Mouse (Mus musculus): ENCODE measurements at regions not wholly inside any gene's neighbourhood (a gene's known extent, or its start where the extent isn't known, plus 50 kb on each side); places are given as distances from the start of the nearest gene placed in this dataset.
"Not testable (repeated sequence)": the region's sequence is repeated elsewhere in the genome, so short reads cannot be mapped to it uniquely, and the experiment has no call there.

DNA sequence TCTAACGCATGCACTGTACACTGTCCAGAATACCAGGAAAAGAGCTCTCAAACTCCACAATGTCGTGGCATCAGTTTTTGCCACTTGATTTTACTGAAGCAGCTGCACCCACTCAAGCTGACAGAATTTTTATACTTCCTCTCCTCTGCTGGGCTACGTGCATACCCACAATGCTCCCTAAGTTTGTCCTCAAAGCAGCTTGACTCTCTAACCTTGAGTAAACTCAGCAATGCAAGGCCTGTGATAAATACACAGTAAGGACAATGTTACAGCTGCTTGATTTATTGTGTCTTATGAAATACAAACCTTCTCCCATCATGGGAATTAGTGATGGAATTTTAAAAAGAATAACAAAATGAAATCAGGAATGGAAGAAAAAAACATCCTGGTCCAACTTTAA is 129.7 kb downstream of the Trmt11 start:
- no peak for DNase-seq (ENCODE audit: extremely low spot score)

DNA sequence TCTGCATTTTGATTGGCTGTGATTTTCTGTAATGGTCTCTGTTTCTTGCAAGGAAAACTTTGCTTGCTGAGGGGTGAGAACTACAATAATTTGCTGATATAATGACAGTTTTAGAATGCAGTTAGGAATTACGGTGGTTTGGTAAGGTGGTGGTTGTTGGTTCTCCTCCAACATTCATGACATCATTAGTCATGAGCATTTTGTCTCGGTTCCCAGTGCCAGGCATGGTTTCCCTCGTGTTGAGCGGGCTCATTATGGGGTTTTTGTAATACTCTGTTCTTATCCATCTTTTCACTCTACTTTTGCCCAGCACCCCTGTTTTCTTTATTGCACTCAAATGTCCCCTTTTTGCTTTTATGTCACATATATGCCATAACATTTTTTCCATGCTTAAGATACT is 149.9 kb downstream of the Trmt11 start:
- no peak for DNase-seq (ENCODE audit: extremely low spot score)

DNA sequence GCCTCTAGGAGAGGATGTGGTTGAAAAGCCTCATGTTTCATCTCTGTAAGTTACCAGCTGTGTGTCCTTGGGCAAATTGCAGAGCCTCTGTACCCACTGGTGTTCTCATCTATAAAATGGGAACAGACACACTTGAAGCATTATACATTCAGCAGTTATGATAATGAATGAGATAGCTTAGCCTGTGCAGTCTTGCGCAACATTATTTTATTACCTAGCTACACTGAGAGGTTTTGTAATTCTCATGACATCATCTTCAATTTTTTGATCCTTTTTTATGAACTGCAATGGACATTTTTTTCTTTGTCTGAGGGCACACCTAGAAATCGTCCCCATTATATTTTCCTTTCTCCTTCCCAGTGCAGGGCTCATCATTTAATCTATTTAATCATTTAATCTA is 153.5 kb downstream of the Trmt11 start:
- DNase-seq (ENCODE audit: extremely low spot score) = no peak

DNA sequence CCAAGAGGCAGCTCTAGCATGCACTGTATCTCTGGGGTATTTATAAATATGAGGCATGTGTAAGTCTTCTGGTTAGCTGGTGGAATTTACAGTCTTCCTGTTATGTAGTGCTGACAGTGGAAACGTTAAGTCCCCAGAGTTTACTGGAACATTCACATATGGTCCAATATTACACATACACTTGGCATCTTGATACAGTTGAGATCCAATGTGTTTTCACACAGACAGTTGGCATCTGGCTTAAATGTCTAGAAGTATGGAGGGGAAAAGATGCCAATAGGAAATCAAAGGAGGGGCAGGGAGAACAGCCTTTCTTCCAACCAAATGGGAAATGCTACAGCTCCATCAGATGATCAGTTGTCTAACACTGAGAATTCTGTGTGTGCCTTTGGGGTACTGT is 154.0 kb downstream of the Trmt11 start:
- DNase-seq (ENCODE audit: extremely low spot score) = no peak

DNA sequence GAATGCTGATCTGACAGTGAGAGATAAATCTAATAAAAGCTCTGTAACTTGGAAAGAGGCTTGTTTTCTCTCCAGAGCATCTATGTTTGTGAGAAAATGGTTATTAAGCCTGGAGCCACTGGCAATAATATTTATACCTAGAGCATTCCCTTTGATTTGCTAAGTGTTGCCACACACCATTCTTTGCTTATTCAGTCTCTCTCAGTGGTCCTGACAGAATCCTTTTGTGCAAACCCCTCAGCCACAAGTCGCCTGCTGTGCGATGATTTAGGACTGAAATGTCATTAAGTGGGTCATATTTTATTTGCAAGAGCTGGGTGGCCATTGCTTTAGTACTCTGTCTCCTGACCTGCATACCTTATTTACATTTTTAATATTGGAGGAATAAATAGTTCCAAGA is 160.7 kb downstream of the Trmt11 start:
- peak; percentile 14 for DNase-seq (ENCODE audit: extremely low spot score)

DNA sequence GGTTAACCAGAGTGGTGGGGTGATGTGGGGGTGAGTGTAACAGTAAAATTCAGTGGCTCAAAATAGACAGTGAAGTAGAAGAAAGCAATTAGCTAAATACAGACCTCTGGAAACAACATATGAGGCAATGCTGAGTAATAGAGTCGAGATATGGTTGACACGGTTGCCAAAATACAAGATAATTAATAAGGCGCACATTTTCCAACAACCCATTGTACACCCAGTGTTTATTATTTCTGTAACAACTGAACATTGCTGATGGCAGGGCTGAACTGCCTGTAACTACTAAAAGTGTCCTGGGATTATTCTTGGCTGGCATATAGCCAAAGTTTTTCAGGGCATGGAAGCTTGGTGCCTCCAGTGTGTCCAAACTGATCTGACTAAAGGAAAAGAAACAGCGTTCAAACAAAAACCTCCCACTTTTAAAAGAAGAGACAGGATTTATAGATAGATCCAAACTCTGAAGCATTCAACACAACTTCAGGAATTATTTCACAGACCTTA is 174.1 kb downstream of the Trmt11 start:
- DNase-seq (ENCODE audit: extremely low spot score) = no peak

DNA sequence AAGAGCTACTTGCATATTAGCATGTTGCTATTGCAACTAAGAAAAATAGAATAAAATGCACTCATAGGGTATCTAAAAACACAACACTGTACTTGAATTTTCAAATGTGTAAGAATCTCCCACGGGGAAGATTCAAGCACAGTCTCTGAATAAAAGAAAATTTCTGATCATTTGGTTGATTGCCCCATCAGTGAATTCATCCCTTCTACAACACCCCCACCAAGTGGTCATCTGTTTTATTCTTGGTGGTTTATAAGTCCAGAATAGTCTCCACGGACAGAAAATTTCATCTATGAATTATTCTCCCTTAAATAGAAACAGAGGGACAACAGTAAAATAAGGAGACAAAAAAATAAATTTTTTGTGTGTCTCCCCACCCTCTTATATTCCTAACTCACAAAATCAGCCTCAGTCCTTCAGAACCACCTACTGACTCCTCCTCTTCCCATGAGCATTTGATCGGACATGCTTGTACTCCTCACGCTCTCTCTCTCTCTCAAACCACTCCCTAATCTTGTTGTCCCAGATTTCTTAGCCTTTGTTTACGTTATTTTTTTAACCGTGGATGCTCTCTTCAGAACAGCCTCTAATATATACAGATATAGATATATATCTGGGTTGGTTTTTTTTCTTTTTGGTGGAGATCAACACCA is 181.0 kb downstream of the Trmt11 start:
- peak; percentile 32 for DNase-seq (ENCODE audit: extremely low spot score)

DNA sequence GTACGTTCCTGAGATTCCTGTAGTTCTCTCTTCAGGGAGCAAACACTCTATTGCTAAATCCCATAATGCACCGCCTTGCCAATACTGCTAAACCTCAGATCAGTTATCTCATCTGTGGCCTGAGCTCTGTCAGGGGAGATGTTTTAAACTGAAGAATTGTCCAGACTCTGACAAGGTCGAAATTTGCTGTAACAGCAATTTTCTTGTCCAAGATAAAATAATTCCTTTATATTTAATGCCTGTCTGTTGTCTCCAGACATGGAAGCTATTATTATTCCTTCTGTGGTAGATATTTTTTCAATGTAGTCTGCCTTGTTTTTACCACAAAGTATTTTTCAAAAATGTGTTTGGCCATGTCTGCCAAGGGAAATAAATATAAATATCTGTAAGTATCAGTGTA is 184.2 kb downstream of the Trmt11 start:
- no peak for DNase-seq (ENCODE audit: extremely low spot score)

DNA sequence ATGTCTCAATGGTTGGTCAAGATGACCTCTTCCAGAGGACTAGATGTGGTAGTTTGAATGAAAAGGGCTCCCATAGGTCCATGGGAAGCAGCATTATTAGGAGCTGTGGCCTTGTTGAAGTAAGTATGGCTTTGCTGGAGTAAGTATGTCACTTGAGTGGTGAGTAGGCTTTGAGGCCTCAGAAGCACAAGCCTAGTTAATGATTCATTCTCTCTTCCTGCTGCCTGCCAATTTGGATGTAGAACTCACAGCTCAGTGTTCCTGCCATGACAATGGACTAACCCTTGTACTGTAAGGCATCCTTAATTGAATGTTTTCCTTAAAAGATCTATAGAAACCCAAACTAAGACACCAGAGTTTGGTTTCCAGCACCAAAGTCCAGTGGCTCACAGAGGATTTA is 188.8 kb downstream of the Trmt11 start:
- no peak for DNase-seq (ENCODE audit: extremely low spot score)

DNA sequence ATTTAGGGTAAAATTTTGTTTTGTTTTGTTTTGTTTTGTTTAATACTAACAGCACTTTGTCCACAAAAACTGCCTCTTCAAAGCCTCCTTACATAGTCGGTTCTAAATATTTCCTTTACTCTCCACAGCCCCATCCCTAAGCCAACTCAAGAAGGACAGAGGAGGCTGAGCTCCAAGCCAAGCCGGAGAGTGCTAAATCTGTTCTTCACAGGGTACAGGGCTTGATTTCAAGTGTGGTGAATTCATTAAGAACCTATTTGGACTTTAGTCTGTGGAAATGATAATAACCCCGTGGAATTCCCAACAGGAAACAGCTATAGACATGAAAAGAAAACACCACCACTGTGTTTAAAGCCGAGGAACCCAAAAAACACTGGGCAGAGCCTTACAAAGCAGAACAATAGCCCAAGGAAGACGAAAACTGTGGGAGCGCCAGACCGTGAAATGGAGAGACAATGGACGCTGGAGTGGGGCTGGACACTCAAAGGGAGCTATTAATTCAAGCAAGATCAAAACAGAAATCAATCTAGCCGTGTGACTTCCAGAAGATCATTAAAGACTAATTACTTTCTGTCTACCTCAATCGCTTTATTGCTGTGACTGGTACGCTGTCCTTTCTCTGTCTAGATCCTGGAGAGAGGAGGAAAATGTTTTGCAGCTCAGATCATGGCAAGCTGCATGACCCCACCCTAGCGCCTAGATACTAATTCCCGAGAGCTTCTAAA is 194.7 kb downstream of the Trmt11 start:
- peak; percentile 76 for DNase-seq (ENCODE audit: extremely low spot score)

DNA sequence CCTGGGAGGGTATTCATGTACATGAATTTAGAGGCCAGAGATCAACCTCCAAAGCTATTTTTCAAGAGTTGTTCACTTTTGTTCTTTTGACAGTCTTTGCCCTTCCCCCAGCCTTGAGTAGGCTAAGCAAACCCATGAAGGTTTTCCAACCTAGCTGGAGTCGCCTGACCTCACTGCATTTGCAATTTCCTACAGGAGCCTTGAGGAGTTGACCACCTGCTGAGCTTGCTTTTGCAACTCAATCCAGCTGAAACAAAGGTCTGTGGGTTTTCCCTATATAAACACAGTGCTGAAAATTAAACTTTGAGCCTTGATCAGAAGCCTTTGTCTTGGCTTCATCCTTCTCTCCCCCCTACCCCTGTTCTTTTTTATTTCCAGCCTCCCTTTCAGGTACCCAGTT is 170.2 kb upstream of the Cenpw start:
- DNase-seq (ENCODE audit: extremely low spot score) = no peak

DNA sequence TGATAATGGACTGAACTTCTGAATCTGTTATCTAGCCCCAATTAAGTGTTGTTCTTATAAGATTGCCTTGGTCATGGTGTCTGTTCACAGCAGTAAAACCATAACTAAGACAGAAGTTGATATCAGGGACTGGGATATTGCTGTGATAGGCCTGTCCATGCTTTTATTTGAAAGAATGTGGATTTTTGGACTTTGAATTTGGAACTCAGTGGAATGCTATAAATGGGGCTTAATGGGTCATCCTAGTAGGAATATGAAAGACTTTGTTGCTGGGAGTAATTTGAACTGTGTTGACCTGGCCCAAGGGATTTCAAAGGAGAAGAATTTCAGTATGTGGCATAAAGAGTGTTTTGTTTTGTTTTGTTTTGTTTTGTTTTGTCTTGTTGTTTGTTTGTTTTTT is 160.5 kb upstream of the Cenpw start:
- not testable (repeated sequence) for DNase-seq (ENCODE audit: extremely low spot score)

DNA sequence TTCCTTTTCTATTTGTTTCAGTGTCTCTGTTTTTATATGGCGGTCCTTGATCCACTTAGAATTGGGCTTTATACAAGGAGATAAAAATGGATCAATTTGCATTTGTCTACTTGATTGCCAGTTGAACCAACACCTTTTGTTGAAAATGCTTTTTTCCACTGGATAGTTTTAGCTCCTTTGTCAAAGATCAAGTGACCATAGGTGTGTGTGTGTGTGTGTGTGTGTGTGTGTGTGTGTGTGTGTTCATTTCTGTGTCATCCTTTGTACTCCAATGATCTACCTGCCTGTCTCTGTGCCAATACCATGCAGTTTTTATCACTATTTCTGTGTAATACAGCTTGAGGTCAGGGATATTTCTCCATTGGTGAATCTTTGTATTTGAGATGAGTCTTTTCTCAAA is 158.7 kb upstream of the Cenpw start:
- DNase-seq (ENCODE audit: extremely low spot score) = no peak

DNA sequence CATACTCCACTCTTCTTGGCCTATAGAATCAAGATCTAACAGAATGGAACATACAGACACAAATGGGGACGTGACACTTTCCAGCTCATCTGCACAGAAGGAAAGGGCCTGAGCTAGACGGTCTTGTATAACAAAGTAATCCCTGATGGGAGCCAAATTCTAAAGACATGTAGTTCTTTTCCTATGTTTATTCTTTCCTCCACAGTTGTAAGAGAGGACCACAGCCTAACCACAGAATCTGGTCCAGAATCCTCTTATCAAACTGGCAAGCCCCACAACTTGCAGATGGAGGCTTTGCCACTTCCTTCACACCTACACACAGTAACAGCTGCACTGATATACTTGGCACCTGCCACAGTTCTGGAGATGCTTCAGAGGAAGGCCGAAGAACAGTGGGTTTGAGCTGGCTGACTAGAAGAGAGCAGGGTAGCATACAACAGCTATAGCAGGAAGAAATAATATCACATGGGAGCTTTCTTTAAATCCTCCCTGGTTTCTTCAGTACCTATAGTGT is 142.7 kb upstream of the Cenpw start:
- no peak for DNase-seq (ENCODE audit: extremely low spot score)

DNA sequence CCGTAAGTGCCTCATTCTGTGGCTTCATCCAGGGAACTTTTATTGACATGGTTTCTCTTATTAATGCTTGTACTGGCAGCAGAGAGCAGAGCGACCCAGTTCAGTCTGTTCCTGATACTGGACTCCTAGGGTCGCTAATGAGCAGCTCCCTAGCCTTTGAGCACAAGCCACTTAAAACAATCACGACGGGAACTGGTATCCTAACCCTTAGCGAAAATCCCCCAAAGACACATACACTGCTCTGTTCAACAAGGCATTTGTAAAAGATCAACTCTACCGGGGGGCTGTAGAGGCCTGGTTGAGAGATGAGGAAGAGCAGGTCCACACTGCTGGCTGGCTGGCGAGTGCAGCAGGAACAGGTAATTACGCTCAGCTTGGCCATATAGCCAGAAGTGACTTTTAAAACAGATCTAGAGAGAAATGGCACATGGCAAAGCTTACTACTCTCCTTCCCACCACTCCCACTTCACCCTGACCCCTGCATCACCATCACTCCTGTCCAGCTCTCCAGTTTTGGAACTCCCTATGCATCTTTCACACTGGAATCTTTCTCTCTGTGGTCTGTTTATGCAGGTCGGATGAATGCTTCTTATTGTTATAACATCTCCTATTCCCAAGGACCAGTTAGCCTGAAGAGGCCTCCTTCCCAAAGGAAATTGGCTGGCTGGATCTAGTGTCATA is 128.1 kb upstream of the Cenpw start:
- peak; percentile 35 for DNase-seq (ENCODE audit: extremely low spot score)

DNA sequence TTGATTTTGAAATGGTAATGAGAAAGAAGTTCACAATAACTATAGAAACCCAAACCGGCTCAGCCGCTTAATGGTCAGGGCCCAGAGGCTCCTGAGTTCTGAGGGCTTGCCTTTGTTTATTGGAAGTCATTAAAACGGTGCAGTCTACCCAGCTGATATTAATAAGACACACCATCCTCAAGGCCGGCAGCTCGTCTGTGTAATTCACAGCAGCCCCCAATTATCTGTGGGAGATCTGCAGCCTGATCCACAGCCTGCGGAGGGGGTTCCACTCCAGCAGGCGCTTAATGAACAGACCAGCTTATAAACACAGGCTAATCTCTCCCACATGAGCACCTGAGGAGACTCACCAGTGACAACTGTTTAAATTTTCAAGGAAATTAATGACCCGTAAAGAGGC is 127.5 kb upstream of the Cenpw start:
- DNase-seq (ENCODE audit: extremely low spot score) = peak; percentile 20

DNA sequence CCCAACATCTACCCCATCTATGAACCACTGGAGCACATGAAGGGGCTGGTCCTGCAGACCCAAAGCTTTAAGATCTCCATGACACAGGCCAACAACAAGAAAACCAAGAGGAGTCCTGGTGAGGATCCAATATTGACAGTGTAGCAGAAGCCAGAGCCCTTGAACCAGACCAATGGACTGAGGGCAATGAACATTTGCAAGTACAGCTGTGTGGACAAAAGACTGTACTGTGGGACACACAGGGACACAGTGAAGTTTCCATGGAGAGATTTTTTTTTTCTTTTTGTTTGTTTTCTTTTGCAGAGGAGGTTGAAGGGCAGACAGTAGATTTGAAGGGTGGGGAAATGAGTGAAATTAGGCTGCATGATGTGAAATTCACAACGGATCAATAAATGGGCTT is 126.5 kb upstream of the Cenpw start:
- no peak for DNase-seq (ENCODE audit: extremely low spot score)

DNA sequence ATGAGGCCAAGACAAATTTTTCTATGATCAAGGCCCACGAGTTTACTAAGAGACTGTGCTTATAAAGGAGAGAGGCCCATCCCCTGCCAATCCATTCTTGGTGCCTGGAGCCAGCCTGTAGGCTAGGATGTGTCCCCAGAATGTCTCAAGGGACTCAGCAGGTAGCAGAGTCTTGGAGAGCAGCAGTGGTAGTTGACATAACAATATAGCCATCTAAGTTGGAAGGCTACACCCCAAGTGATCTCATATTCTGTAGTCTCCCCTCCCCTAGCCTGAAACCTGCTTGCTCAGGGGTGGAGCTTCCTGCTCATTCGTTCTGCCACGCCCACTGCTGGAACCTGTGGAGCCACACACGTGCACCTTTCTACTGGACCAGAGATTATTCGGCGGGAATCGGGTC is 95.5 kb upstream of the Cenpw start:
- not testable (repeated sequence) for DNase-seq (ENCODE audit: extremely low spot score)

DNA sequence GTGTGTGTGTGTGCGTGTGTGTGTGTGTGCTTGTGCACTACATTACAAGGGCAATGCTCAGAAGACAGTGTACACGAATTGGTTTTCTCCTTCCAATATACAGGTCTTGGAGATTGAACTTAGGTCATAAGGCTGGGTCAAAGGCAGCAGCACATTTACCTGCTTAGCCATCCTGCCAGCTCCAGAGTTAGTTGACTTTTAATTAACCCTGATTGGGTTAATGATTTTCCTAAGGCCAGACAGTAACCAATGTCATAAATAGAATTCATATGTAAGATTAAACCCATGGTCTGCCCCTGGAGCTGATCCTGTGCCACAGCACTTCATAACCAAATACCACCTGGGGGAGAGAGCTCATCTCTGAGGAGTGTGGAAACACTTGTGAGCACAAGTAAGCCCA is 81.3 kb upstream of the Cenpw start:
- DNase-seq (ENCODE audit: extremely low spot score) = no peak

DNA sequence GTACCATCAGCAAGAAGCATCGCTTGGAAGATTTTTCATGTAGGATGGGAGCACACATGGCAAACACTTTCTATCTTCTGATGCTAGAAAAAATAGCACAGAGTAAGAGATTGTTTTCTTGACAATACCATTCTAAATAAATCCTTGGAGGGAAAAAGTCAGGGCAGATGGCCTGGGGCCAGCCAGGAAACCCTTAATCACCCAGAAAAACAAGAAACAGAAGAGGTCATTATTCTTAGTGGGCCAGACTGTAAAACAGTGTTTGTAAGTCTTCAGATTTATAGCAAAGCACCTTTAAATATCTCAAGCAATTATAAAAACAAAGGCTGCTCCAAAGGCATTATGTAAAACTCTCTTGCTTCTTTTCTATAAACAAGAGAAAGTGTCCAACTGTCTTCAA is 80.1 kb upstream of the Cenpw start:
- DNase-seq (ENCODE audit: extremely low spot score) = no peak

DNA sequence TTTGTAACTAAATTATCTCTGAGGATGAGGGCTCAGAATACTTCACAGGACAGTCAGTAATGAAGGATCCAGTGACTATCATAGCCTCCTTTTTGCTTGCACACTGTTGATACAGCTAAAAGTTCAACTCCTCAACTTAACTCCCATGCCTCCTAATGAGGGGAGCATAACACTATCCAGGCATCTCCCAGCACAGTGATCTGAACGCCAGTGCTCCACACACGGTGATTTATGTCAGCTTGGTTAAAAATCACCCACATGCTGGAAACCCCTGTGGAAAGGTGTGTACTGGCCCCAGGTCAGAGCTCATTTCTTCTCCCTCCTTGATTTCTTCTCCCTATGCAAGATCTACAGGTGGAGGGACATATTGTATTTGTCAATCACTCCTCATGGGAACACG is 79.6 kb upstream of the Cenpw start:
- no peak for DNase-seq (ENCODE audit: extremely low spot score)

DNA sequence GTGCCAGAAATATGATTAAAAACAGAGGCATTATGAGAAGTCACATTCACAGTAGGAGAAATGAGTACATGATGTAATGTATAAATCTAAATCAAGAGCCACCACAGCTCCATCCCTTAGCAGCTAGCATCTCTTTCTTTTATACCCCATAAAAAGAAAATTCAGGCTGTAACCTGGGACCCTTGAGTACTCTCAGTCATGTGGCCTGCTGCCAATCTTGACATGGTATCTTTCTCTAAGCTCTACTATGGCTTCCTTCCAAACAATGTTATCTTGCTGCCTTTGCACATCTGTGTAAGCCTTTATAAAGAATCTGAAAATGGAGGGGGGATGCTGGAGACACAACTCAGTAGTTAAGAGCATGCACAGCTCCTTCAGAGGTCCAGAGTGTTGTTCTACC is 78.6 kb upstream of the Cenpw start:
- no peak for DNase-seq (ENCODE audit: extremely low spot score)

DNA sequence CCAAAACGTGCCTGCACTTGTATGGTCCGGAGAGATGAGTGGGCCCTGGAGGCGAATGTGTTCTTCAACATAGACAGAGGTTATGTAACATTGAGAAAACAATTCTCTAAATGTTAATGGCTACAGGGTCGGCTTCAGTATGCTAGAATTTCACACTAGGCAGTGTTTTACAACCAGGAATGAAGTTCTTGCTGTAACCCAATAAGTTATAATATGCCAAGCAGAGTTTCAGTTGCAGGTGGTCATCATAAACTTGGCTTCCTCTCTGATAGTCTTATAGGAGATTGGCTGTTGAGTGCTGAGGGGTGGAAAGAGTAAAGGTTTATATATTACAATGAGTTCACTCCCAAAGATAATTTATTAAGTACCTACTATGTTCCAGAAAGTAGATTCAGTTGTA is 64.8 kb upstream of the Cenpw start:
- no peak for DNase-seq (ENCODE audit: extremely low spot score)

Measured in embryo, embryonic 9.5 days (tissue).